Mouse (Mus musculus): ENCODE results near the gene S100a10.
"Not testable (repeated sequence)": the region's sequence is repeated elsewhere in the genome, so short reads cannot be mapped to it uniquely, and the experiment has no call there.

Gene S100a10

GRCm38 (mm10) chr3:93554981-93555877, at the start of gene S100a10:
Gene S100a10, plus strand, starts transcription at chr3:93555080.
- peak; percentile 87 for DNase-seq

- peak; percentile 73 for DNase-seq
These were observed 48.7 kb upstream of the S100a10 start for GRCm38 (mm10) chr3:93505960-93506863.

GRCm38 (mm10) chr3:93506881-93507325, 48.0 kb upstream of the S100a10 start:
- peak; percentile 62 for DNase-seq

- no peak for DNase-seq
These were observed 45.6 kb upstream of the S100a10 start for GRCm38 (mm10) chr3:93509301-93509700.

GRCm38 (mm10) chr3:93511036-93511435, 43.8 kb upstream of the S100a10 start:
- no peak for DNase-seq

GRCm38 (mm10) chr3:93511801-93512200, 43.1 kb upstream of the S100a10 start:
- DNase-seq = no peak

- DNase-seq = no peak
These were observed 42.3 kb upstream of the S100a10 start for GRCm38 (mm10) chr3:93512386-93513101.

- DNase-seq = no peak
These were observed 40.3 kb upstream of the S100a10 start for GRCm38 (mm10) chr3:93514628-93515027.

GRCm38 (mm10) chr3:93517343-93517742, 37.5 kb upstream of the S100a10 start:
- DNase-seq = no peak

- no peak for DNase-seq
These were observed 35.0 kb upstream of the S100a10 start for GRCm38 (mm10) chr3:93519856-93520329.

- DNase-seq = peak; percentile 72
These were observed 34.3 kb upstream of the S100a10 start, which contains the start of gene S100a11 for GRCm38 (mm10) chr3:93520330-93521193. Gene S100a11, plus strand, starts transcription at chr3:93520488.

GRCm38 (mm10) chr3:93521462-93522057, 33.3 kb upstream of the S100a10 start:
- no peak for DNase-seq

GRCm38 (mm10) chr3:93522611-93523010, 32.3 kb upstream of the S100a10 start:
- DNase-seq = peak; percentile 80

GRCm38 (mm10) chr3:93527300-93527699, 27.6 kb upstream of the S100a10 start:
- DNase-seq = no peak

- DNase-seq = no peak
These were observed 26.1 kb upstream of the S100a10 start for GRCm38 (mm10) chr3:93528807-93529206.

- DNase-seq = peak; percentile 64
These were observed 17.8 kb upstream of the S100a10 start for GRCm38 (mm10) chr3:93537068-93537576.

- no peak for DNase-seq
These were observed 16.4 kb upstream of the S100a10 start for GRCm38 (mm10) chr3:93538486-93538885.

GRCm38 (mm10) chr3:93541501-93541900, 13.4 kb upstream of the S100a10 start:
- DNase-seq = no peak

- not testable (repeated sequence) for DNase-seq
These were observed 10.7 kb upstream of the S100a10 start for GRCm38 (mm10) chr3:93544170-93544569.

GRCm38 (mm10) chr3:93547099-93547648, 7.7 kb upstream of the S100a10 start:
- peak; percentile 92 for DNase-seq
